Mouse (Mus musculus): Measurements from ENCODE around the gene Mrps7.
A peak's percentile ranks its signal among the peaks of the same experiment; 100 is the strongest.

Gene Mrps7

GRCm38 (mm10) chr11:115647459-115647858 lies 43.7 kb downstream of the Mrps7 start:
- DNase-seq (ENCODE audit: extremely low read depth, low read depth) = peak; percentile 47

- no peak for DNase-seq (ENCODE audit: extremely low read depth, low read depth)
Measured at GRCm38 (mm10) chr11:115649706-115650105, 46.0 kb downstream of the Mrps7 start.

- DNase-seq (ENCODE audit: extremely low read depth, low read depth) = no peak
Measured at GRCm38 (mm10) chr11:115651680-115652079, 48.0 kb downstream of the Mrps7 start.

GRCm38 (mm10) chr11:115653194-115653593 lies 49.5 kb downstream of the Mrps7 start:
- DNase-seq (ENCODE audit: extremely low read depth, low read depth) = no peak

GRCm38 (mm10) chr11:115654128-115654527 lies 50.4 kb downstream of the Mrps7 start:
- no peak for DNase-seq (ENCODE audit: extremely low read depth, low read depth)
